Mouse (Mus musculus) large intestine, adult 2 months (tissue): Measurements from ENCODE around the gene Hist1h3a. TPM values are rescaled to one million over a fixed set of nuclear protein-coding genes. Genes with fewer than 3 reads are reported as not detected.
"Not testable (repeated sequence)": the region's sequence is repeated elsewhere in the genome, so short reads cannot be mapped to it uniquely, and the experiment has no call there.

Source experiments
- DNase-seq: peaks from one replicate; pipeline ENCODE4 v3.0.0-alpha.2; 2012; ENCODE audit warnings: low read depth, low spot score
- WGBS: fragments of 180-500 bp; shearing (Covaris S2); methylation state at CpG from one replicate; pipeline ENCODE4 v1.1.7; 2018; 5-methylcytosine and 5-hydroxymethylcytosine counted together
- polyA plus RNA-seq: library from polyadenylated mRNA; depleted of rRNA; stranded (reverse); fragments of >200 nt; gene quantifications from 2 replicates; pipeline ENCODE4 v1.2.3, GENCODE M21; 2012

Gene Hist1h3a
- polyA plus RNA-seq, 1 experiment: 17.5 TPM

DNA sequence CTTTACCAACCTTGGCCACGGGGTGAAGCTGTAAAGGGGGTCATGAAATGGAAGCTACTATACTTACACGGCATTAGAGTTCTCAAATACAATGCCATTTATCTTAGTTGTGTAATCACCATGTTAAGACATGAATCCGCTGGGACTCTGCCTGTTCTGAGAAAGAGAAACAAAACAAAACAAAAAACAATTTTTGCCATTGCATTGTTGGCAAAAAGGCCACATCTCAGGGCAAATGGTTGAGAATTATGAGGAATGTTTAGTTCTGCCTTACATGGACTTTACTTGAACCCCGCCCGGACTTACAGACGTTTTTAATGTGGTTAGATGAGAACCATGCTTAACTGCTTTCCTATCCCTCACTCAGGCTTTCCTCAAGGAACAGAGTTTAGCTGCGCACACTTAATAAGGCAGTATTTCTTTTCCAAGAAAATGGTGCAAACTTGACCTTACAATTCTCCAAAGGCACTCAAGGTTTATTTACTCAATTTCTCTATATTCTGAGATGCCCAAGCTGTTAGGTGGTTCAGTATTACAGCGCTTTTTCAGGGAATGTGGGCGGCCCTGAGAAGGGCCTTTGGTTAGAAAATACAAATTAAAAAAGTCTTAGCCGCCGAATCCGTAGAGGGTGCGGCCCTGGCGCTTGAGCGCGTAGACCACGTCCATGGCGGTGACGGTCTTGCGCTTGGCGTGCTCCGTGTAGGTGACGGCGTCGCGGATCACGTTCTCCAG, 1.8 kb downstream of the Hist1h3a start:
- 2% methylated on average over 26 of the region's 27 CpGs for WGBS
- no peak for DNase-seq

DNA sequence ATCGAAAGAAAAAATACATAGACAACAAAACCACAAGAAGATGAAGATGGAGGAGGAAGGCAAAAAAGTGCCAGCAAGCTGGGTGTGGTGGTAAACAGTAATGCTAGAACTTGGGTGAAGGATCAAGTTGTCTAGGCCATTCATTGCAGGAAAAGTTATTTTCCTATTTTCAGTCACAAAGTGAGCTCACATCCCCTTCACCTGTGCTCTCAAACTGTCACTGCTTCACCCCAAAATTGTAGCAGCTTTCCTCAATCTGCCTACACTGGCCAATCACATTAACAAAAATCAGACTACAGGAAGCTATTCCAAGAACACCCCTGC, 2.3 kb downstream of the Hist1h3a start:
- no peak for DNase-seq
- WGBS: 67% methylated on average over 1 of the region's 1 CpGs

DNA sequence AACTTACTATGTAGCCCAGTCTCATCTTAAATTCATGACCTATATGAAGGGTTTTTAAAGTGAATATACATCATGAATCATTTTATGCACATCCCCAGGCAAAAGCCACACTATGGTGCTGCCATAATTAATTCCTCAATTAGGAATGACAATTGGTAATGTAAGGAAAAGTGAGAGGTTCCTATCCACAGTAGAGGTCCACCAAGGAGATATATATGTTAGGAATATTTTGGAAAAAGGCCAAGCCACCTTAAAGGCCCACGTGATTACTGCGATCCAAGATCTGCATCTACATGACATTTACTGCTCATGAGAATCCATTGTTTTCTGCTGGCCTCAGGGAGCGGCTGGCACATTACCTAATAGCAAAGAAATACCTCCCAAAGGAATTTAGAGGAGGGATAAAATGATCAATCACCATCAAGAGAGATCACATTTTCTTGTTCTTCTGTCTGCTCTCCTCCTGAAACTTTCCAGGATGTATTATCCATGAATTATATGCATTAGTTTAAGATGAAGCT, 2.9 kb downstream of the Hist1h3a start:
- WGBS: 85% methylated on average over 3 of the region's 3 CpGs
- DNase-seq: no peak

DNA sequence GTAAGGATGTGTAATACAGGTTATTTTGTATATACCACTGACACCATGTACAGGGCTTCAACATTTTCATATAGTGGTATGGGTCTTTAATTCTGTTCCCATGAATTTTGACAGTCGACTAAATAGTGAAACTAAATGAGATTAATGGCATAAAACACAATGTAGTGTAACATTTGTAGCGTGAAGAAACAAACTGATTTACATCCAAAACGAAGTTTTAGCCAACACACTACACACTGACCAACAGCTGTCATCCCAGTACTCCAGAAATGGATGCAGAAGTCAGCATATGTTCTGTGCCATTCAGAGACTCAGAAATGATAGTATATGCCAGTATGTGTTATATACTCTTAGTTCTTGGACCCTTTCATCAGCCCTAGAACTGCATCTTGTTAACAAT, 4.3 kb downstream of the Hist1h3a start:
- 41% methylated on average over 3 of the region's 3 CpGs for whole genome bisulfite sequencing
- no peak for DNase-seq

DNA sequence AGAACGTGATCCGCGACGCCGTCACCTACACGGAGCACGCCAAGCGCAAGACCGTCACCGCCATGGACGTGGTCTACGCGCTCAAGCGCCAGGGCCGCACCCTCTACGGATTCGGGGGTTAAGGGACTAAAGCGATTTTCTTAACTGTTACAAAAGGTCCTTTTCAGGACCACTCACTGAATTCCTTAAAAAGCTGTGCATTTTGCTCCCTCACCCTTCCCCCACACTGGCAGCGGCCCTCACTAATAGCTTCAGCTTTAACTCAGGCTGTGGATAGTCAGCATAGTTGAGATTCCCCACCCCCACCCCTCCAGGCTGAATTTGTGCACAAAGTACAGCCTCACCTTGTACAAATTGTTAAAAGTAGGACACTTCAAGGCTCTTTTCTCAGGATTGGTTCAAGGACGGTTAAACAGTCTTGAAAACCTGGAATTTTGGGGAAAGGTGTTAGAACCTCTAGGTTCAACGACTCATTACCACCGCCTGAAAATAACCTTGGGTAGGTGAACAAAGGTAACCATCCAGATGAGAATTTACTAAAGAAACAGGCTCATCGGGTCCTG, 4.9 kb downstream of the Hist1h3a start:
- WGBS: under 1% methylated on average over 18 of the region's 23 CpGs
- no peak for DNase-seq

DNA sequence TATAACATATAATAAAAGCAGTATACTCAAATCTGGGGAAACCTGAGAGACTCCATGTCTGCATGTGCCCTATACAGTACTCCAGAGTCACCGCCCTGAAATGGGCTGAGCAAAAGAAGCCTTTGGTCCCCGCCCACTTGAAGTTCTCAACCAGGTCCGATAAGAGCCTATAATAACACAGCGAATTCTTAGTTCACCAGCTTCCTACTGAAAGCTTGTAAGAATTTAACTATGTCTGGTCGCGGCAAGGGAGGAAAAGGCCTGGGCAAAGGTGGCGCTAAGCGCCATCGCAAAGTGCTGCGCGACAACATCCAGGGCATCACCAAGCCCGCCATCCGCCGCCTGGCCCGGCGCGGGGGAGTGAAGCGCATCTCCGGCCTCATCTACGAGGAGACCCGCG, 5.4 kb downstream of the Hist1h3a start, which contains the start of gene Hist1h4b:
Gene Hist1h4b, plus strand, starts transcription at position 224 of the 400 bp plus-strand sequence.
- DNase-seq: peak; percentile 98
- 1% methylated on average over 19 of the region's 22 CpGs for WGBS

DNA sequence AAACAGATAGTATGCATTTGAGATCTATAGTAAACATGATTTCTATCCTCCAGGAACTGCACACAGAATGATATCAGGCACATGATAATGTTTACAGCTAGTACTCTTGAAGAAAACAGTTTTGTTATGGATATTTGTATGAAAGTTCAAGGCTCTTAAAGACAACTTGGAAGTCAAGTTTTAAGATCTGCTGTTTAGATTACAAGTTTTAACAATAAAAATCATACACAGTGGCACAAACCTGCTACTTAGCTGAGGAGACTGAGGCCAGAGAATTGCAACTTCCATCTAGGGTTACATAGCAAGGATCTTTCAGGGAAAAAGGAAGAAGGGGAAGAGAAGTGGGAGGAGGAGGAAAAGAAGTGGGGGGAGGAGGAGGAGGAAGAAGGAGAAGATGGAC, 7.2 kb downstream of the Hist1h3a start:
- no peak for DNase-seq

DNA sequence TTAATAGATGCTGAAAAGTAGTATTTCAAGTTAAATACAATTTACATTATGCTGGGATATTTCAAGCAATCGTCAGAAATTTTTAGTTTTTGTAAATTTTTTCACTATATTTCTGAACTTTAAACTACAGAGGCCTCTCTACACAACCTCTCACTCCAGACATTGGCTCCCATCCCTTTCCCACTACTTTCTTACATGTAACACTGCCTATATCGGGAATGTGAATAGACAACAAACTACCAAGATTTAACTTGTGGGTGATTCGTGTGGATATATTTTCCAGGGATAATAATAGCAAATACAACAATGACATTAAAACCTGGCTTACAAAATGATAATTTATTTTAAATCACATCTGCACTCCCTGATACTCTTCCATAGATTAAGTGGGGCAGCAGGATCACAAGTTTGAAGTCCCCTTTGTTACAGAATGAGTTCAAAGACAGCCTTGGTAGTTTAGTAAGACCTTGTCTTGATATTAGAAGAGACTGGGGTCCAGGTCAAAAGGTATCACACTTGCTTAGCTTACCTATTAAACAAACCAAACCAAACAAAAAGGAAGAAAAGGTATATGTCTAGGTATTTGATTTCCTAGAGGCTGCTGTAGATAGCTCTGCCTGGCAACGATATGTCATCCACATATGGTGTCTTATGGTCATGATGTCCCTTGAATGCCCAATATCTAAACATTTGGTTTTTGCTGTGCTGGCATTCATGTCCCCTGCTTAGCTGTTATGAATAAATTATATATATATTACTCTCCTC, 8.7 kb downstream of the Hist1h3a start:
- 54% methylated on average over 4 of the region's 4 CpGs for WGBS
- DNase-seq: no peak

DNA sequence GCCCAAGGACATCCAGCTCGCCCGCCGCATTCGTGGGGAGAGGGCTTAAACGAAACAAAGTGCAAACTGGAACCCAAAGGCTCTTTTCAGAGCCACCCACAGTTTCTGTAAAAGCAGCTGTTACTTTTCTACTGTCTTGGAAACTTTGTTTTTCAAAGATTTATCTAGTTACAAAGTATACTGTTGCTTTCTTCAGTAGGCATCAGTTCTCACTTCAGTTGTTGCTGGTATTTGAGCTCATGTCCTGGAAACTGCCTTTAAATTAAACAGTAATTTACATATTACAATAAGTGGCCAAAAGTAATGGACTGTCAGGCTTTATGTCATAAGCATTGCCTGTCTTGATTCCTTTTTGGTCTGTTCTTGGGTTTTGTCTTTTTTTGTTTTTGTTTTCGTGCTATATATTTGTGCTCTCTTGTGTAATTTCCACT, 9.4 kb downstream of the Hist1h3a start:
- WGBS: 15% methylated on average over 6 of the region's 6 CpGs
- no peak for DNase-seq

DNA sequence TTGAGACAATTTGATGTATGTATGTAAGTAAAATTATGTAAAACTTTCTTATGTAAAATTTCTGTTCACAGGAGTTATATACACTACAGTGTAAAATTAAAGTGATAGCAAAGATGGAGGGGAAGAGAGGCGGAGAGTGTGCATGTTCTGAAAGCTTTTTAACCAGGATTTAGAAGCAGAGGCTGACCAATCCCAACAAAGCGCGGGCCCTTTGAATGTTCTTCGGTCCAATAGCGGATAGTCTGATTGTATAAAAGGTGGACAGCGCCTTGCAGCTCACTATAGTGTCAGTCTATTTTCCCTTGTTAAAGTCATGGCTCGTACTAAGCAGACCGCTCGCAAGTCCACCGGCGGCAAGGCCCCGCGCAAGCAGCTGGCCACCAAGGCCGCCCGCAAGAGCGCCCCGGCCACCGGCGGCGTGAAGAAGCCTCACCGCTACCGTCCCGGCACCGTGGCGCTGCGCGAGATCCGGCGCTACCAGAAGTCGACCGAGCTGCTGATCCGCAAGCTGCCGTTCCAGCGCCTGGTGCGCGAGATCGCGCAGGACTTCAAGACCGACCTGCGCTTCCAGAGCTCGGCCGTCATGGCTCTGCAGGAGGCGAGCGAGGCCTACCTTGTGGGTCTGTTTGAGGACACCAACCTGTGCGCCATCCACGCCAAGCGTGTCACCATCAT, 10.0 kb downstream of the Hist1h3a start, which contains the start of gene Hist1h3b:
Gene Hist1h3b, plus strand, starts transcription at position 201 of the 675 bp plus-strand sequence.
- peak; percentile 89 for DNase-seq
- 1% methylated on average over 23 of the region's 47 CpGs for WGBS

DNA sequence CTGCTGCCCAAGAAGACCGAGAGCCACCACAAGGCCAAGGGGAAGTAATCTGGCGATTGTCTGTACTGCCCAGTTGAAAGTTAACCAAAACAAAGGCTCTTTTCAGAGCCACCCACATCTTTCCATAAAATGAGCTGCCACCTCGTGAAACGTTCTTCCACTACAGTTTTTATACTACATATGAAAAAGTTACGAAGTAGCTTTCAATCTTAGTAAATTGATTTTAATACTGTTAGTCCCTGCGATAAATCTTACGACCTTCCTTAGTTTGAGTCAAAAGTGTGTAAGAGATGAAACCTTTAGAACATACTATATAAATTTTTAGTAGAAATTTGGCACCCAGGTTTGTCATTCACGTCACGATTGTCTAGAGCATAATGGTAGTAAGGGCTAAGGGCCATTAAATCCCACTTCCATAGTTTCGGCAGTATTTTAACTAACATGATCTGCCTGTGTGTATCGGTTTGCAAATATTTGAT, 10.7 kb downstream of the Hist1h3a start:
- WGBS: 2% methylated on average over 11 of the region's 11 CpGs
- DNase-seq: no peak

DNA sequence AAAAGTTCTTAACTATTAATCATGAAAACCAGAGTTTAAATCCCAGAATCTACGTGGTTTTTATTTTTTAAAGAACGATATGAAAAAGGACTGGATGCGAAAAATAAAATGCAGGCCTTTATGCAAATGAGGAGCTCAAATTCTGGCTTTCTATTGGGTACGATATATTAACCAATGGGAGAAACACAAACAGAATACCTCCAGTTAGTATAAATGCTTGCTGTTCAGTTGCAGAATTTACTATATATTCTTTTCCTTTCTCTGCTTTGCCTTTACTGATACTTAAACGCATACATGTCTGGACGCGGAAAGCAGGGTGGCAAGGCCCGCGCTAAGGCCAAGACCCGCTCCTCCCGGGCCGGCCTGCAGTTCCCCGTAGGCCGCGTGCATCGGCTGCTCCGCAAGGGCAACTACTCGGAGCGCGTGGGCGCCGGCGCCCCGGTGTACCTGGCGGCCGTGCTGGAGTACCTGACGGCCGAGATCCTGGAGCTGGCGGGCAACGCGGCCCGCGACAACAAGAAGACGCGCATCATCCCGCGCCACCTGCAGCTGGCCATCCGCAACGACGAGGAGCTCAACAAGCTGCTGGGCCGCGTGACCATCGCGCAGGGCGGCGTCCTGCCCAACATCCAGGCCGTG, 11.2 kb downstream of the Hist1h3a start, which contains the start of gene Hist1h2ab:
Gene Hist1h2ab, plus strand, starts transcription at position 288 of the 639 bp plus-strand sequence.
- DNase-seq: not testable (repeated sequence)
- WGBS: under 1% methylated on average over 32 of the region's 47 CpGs

DNA sequence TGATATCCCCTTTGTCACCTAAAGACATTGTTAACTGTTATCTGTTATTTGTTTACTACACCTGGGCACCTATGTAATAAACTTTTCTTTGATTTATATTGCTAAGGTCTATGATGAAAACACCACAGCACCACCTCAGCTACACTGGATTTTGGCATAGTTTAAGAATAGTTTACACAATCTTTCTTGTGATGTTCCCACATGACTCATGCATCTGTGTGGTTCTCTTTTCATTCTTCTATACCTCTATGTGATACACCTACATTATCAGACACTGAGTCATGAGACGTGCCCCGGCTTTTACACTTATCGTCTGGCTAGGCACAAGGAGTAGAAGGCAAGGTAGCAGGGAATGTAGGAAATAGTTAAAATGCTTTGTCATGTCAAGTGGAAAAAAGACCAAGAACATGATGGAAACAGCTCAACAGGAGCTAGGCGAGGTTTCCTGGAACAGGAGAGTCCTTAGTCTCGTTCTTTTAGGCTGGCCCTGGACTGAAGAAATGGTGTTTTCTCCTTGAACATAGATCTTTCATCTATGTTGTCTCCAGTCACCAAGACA, 12.5 kb downstream of the Hist1h3a start:
- no peak for DNase-seq
- WGBS: 90% methylated on average over 5 of the region's 5 CpGs

DNA sequence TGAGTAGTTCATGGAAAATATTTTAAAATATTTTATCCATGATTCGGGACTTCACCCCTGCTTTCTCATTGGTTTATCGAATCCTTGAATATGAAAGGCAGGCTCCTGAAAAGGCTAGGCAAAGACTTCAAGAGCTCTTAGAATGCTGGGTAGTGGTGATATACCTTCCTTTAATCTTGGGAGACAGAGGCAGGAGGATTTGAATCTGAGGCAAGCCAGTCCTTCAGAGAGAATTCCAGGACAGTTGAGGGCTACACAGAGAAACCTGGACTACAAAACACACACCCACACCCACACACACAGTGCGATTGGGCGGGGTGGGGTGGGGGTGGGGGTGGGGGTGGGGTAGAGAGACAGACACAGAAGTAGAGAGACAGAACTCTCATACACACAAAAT, 14.3 kb downstream of the Hist1h3a start:
- DNase-seq: no peak
- 12% methylated on average over 4 of the region's 4 CpGs for WGBS

DNA sequence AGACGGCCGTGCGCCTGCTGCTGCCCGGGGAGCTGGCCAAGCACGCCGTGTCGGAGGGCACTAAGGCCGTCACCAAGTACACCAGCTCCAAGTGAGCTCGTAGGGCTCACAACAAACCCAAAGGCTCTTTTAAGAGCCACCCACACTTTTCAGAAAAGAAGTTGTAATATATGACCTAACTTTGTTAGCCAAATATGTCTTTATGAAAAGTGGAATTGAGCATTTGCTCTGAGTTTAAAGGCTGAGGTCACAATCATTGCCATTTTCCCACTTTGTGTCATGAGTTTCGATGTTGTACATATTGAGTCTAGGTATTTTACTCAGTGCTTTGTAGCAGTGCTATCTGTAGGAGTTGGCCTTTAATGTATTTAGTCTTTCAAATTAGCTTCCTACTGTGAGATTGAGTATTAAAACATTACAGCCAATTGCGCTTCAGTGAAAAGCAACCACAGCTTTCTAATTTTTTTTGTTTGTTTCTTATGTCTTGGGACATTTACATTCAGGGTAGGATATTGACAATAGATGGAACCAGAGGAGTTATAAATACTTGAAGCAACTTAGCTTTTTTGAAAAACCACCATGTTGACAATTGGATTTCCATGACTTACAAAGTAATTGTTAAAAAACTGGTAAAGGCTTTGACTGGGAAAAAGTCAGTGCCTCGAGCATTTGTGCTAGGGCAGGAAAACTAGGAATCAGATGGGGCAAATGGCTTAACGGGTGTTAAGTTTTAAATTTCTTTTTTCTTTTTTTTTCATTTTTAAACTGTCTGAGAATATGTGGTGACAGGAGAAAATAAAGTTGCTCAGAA, 14.9 kb downstream of the Hist1h3a start:
- 9% methylated on average over 13 of the region's 13 CpGs for WGBS
- no peak for DNase-seq

DNA sequence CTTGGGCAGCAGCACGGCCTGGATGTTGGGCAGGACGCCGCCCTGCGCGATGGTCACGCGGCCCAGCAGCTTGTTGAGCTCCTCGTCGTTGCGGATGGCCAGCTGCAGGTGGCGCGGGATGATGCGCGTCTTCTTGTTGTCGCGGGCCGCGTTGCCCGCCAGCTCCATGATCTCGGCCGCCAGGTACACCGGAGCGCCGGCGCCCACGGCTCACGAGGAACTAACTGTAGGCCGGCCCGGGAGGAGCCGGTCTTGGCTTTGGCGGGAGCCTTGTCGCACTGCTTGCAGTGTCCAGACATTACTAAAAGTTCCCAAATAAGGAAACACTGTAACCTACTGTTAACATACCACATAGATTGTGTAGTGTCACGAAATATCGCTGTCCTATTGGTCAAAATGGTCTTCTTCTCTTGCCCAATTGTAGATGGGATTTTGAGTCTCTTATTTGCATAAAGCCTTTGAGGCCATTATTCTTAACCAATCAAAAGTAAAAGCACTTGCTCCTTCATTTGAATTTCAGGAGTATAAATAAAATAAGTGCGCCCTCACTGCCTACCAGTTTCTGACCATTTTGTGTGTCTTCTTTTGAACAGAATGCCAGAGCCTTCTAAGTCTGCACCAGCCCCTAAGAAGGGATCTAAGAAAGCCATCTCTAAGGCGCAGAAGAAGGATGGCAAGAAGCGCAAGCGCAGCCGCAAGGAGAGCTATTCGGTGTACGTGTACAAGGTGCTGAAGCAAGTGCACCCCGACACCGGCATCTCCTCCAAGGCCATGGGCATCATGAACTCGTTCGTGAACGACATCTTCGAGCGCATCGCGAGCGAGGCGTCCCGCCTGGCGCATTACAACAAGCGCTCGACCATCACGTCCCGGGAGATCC, 15.7 kb downstream of the Hist1h3a start, which contains the start of gene Hist1h2bb:
Gene Hist1h2bb, plus strand, starts transcription at position 534 of the 880 bp plus-strand sequence.
- WGBS: under 1% methylated on average over 47 of the region's 58 CpGs
- peak; percentile 95 for DNase-seq
